Mouse (Mus musculus) Patski (cell line): ENCODE results near the gene Tspan4. TPM values are rescaled to one million over a fixed set of nuclear protein-coding genes. Genes with fewer than 3 reads are reported as not detected.

Experiments used
- ATAC-seq: fragments of 100-300 bp; one replicate; pipeline ENCODE4 v1.8.0; 2021
- CTCF ChIA-PET: fragments of 350-600 bp; sonication (Branson Sonifier 250); formaldehyde crosslinking; loops from one replicate; lab custom pipeline; 2022; ENCODE audit warnings: inconsistent platforms; lab: Charles Lee
- POLR2A ChIA-PET: fragments of 350-600 bp; sonication (Branson Sonifier 250); formaldehyde crosslinking; loops from one replicate; lab custom pipeline; 2022; ENCODE audit warnings: antibody characterized with exemption, inconsistent platforms; lab: Charles Lee
- DNase-seq: peaks from one replicate; pipeline ENCODE4 v3.0.0-alpha.2; 2011; ENCODE audit warnings: low read depth, low spot score
- H3K27me3 ChIP-seq: fragments of 371-371 bp; one replicate; pipeline ENCODE4 v1.5.1; 2021
- CTCF ChIP-seq: fragments of 100-300 bp; IDR thresholded peaks from one replicate; pipeline ENCODE4 v1.5.1; 2021
- in situ Hi-C: fragments of 300-500 bp; cut with MboI; formaldehyde crosslinking; loops from 3 replicates; pipeline ENCODE4 v1.11.1; 2018; ENCODE audit warnings: low pct_unique_long_range_greater_than_20kb, mixed read lengths
- polyA plus RNA-seq: library from polyadenylated mRNA; unstranded; gene quantifications from one replicate; pipeline ENCODE4 v1.2.3, GENCODE M21; 2021

Tspan4 gene
- polyA plus RNA-seq, 1 experiment from 2014 or later: 479 TPM

GRCm38 (mm10) chr7:141432741-141433516, 42.1 kb upstream of the Tspan4 start:
- ChIA-PET CTCF (no interaction called here), POLR2A (no interaction called here)
- in situ Hi-C loops: no loop called here
- ATAC-seq: no peak
- DNase-seq: no peak
- no peaks in the 10 kb centered on the region for H3K27me3 ChIP-seq
- TF ChIP-seq CTCF: no peak

GRCm38 (mm10) chr7:141433517-141434400, 41.3 kb upstream of the Tspan4 start:
- H3K27me3 ChIP-seq: no peaks in the 10 kb centered on the region
- POLR2A ChIA-PET: interaction anchor here (1.6 kb wide), 1 partner anchor 19 kb away, joined by 3 read pairs; no protein-coding TSS in a partner anchor
- no peak for ATAC-seq
- CTCF ChIA-PET: interaction anchor here (1.1 kb wide), 1 partner anchor 21 kb away, joined by 3 read pairs; no protein-coding TSS in a partner anchor
- DNase-seq: no peak
- TF ChIP-seq CTCF: no peak
- in situ Hi-C loops: no loop called here

GRCm38 (mm10) chr7:141434464-141434863, 40.6 kb upstream of the Tspan4 start:
- ChIA-PET POLR2A (interaction anchor here (1.6 kb wide), 1 partner anchor 19 kb away, joined by 3 read pairs; no protein-coding TSS in a partner anchor), CTCF (interaction anchor here (1.1 kb wide), 1 partner anchor 22 kb away, joined by 3 read pairs; no protein-coding TSS in a partner anchor)
- no peaks in the 10 kb centered on the region for H3K27me3 ChIP-seq
- TF ChIP-seq CTCF: no peak
- ATAC-seq (no peak), DNase-seq (no peak)
- in situ Hi-C loops: no loop called here

- ATAC-seq (no peak), DNase-seq (no peak)
- ChIA-PET CTCF (no interaction called here), POLR2A (interaction anchor here (1.4 to 1.6 kb wide), 2 partner anchors 20 to 21 kb away, joined by 3 to 4 read pairs; partner anchors contain the start of gene Gatd1)
- no peaks in the 10 kb centered on the region for H3K27me3 ChIP-seq
- in situ Hi-C loops: no loop called here
- TF ChIP-seq CTCF: no peak
Observed at GRCm38 (mm10) chr7:141435129-141435855, 39.7 kb upstream of the Tspan4 start.

GRCm38 (mm10) chr7:141435856-141436522, 39.1 kb upstream of the Tspan4 start:
- DNase-seq (no peak), ATAC-seq (no peak)
- in situ Hi-C loops: no loop called here
- TF ChIP-seq CTCF: no peak
- H3K27me3 ChIP-seq: no peaks in the 10 kb centered on the region
- CTCF ChIA-PET: interaction anchor here (1.3 kb wide), 1 partner anchor 18 kb away, joined by 3 read pairs; no protein-coding TSS in a partner anchor
- POLR2A ChIA-PET: interaction anchor here (0.6 to 1.4 kb wide), 4 partner anchors 8 to 28 kb away, joined by 3 to 4 read pairs (median 4); partner anchors contain the start of gene Gatd1

- H3K27me3 ChIP-seq: no peaks in the 10 kb centered on the region
- in situ Hi-C loops: no loop called here
- ChIA-PET POLR2A (interaction anchor here (0.6 to 1.4 kb wide), 4 partner anchors 8 to 28 kb away, joined by 3 to 4 read pairs (median 4); partner anchors contain the start of gene Gatd1), CTCF (interaction anchor here (0.8 to 1.3 kb wide), 2 partner anchors 10 to 17 kb away, joined by 3 read pairs; no protein-coding TSS in a partner anchor)
- DNase-seq (no peak), ATAC-seq (no peak)
- TF ChIP-seq CTCF: no peak
Observed at GRCm38 (mm10) chr7:141436523-141436892, 38.5 kb upstream of the Tspan4 start.

- in situ Hi-C loops: no loop called here
- ATAC-seq (peak; percentile 75), DNase-seq (no peak)
- no peak for TF ChIP-seq CTCF
- CTCF ChIA-PET: interaction anchor here (0.8 to 2.4 kb wide), 8 partner anchors 11 to 87 kb away, joined by 3 to 10 read pairs (median 4); partner anchors contain the start of gene Gatd1
- H3K27me3 ChIP-seq: no peaks in the 10 kb centered on the region
- POLR2A ChIA-PET: interaction anchor here (0.8 to 1.2 kb wide), 5 partner anchors 16 to 29 kb away, joined by 3 to 4 read pairs (median 4); no protein-coding TSS in a partner anchor
Observed at GRCm38 (mm10) chr7:141437178-141438120, 37.6 kb upstream of the Tspan4 start, which contains the start of gene Slc25a22. Gene Slc25a22, minus strand, starts transcription at chr7:141437892.

- in situ Hi-C loops: no loop called here
- no peak for ATAC-seq
Observed at GRCm38 (mm10) chr7:141438201-141438968, 36.7 kb upstream of the Tspan4 start.

More at GRCm38 (mm10) chr7:141438201-141438968, 36.7 kb upstream of the Tspan4 start:
- no peak for TF ChIP-seq CTCF
- CTCF ChIA-PET: interaction anchor here (0.9 to 2.7 kb wide), 8 partner anchors 17 to 86 kb away, joined by 3 to 13 read pairs (median 4); partner anchors contain the start of gene Gatd1
- DNase-seq: no peak
- POLR2A ChIA-PET: interaction anchor here (0.8 to 1.2 kb wide), 5 partner anchors 15 to 29 kb away, joined by 3 to 5 read pairs (median 4); no protein-coding TSS in a partner anchor
- H3K27me3 ChIP-seq: no peaks in the 10 kb centered on the region
